Comparison of ENCODE assay signal across 22 mouse cellular contexts in the genomic region with DNA sequence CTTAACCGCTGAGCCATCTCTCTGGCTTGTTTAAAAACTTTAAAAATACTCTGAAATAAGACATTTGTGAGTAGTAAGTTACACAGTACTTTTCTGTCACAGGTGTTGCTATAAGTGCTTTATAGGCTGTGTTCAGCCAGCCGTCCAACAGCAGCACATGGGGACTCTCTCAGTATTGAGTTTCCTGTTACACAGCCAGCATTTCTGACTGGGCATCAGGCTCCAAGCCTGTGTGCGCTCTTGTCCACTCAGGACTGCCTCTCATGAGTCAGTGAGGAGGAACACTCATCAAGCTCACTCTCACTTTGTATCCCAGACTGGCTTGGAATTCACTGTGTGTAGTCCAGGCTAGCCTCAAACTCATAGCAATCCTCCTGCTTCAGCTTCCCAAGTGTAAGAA. TPM values are rescaled to one million over a fixed set of nuclear protein-coding genes. Genes with fewer than 3 reads are reported as not detected.
DNase-seq lines count a peak whose midpoint lies in the region; ATAC-seq and TF ChIP-seq lines count a peak whose summit lies in the region.
"Had no signal": no experiment of that assay in that cellular context is flagged by ENCODE, and none has a peak within 500 bp of the region (broad histone marks: within the 10 kb centered on the region; RNA-seq: fewer than 3 reads in every experiment).

No protein-coding gene starts in this region.

- no peak for ATAC-seq in midbrain, embryonic 11.5 days (ENCODE audit: low FRiP score)
- ATAC-seq in midbrain, embryonic 13.5 days = no peak
- ATAC-seq: activated CD4-positive, CD25-positive, alpha-beta regulatory T cell, adult 4 months; CD4-positive, CD25-positive, alpha-beta regulatory T cell, adult 4 months; Patski had no signal

- H3K27ac ChIP-seq in gastrocnemius, adult 2 months = peak overlapping the region; percentile 74
- no peak overlapping the region for H3K27ac ChIP-seq in midbrain, embryonic 11.5 days (ENCODE audit: low read depth, low read length)
- H3K27ac ChIP-seq in midbrain, embryonic 13.5 days = no peak overlapping the region

- H3K27me3 ChIP-seq in midbrain, embryonic 11.5 days (ENCODE audit: control insufficient read depth, insufficient read depth, low read length) = no peaks in the 10 kb centered on the region
- no peaks in the 10 kb centered on the region for H3K27me3 ChIP-seq in midbrain, embryonic 13.5 days
- H3K27me3 ChIP-seq: CH12.LX, Patski had no signal

- WGBS in midbrain, embryonic 11.5 days = 96% methylated on average over 3 of the region's 3 CpGs
- WGBS in midbrain, embryonic 13.5 days = 93% methylated on average over 3 of the region's 3 CpGs

- no peak for TF ChIP-seq CTCF in gastrocnemius, adult 2 months (IDR thresholded peaks at IDR 0.05)

- no peaks in the 10 kb centered on the region for H3K9me3 ChIP-seq in midbrain, embryonic 11.5 days (ENCODE audit: control insufficient read depth, low read length)
- H3K9me3 ChIP-seq in midbrain, embryonic 13.5 days = no peaks in the 10 kb centered on the region
- H3K9me3 ChIP-seq: G1E had no signal

- peak; percentile 65 for DNase-seq in gastrocnemius, adult 2 months
- DNase-seq in gastrocnemius, postnatal 25 days = no peak
- DNase-seq in midbrain, embryonic 11.5 days (ENCODE audit: low spot score, missing footprints) = peak; percentile 73
- DNase-seq in skeletal muscle tissue, adult 2 months (ENCODE audit: low read depth, low spot score) = peak; percentile 58
- DNase-seq in B cell, adult 2 months = no peak
- DNase-seq: adrenal gland, adult 2 months; adrenal gland, adult 8-10 months; adrenal gland, postnatal 10 days; adrenal gland, postnatal 14 days; adrenal gland, postnatal 25 days; adrenal gland, postnatal 36 days; cerebellum, adult 11 months; cerebellum, adult 11-12 months; cerebellum, adult 18-20 months; cerebellum, adult 2 months had no signal

- peaks cover 22% of the 10 kb centered on the region for H3K36me3 ChIP-seq in midbrain, embryonic 11.5 days (ENCODE audit: control insufficient read depth, insufficient read depth, low read length)
- H3K36me3 ChIP-seq in midbrain, embryonic 13.5 days = peaks cover 91% of the 10 kb centered on the region

- H3K9ac ChIP-seq in midbrain, embryonic 11.5 days (ENCODE audit: low read length) = no peak overlapping the region
- no peak overlapping the region for H3K9ac ChIP-seq in midbrain, embryonic 13.5 days (replicated peaks)

- H3K4me3 ChIP-seq in gastrocnemius, adult 2 months = no peak overlapping the region
- no peak overlapping the region for H3K4me3 ChIP-seq in midbrain, embryonic 11.5 days (ENCODE audit: low read depth, low read length)
- no peak overlapping the region for H3K4me3 ChIP-seq in midbrain, embryonic 13.5 days (replicated peaks)

- no peaks in the 10 kb centered on the region for H3K4me1 ChIP-seq in midbrain, embryonic 11.5 days (ENCODE audit: control insufficient read depth, insufficient read depth, low read length)
- 0 out of 2 replicates have a peak, but pooled peaks cover under 1% of the 10 kb centered on the region for H3K4me1 ChIP-seq in midbrain, embryonic 13.5 days (replicated peaks)

- no peak overlapping the region for H3K4me2 ChIP-seq in midbrain, embryonic 11.5 days
- no peak overlapping the region for H3K4me2 ChIP-seq in midbrain, embryonic 13.5 days (replicated peaks)

- intact Hi-C loops in gastrocnemius, adult 2 months (cut with DNase I) = no loop called here

RNA-seq across cellular contexts. Expression of a gene that starts 5.3 kb away (rescaled TPM):
- total RNA-seq in gastrocnemius, adult 2 months (2021) = 100 to 1,000 TPM; 393 to 462 TPM
- total RNA-seq in gastrocnemius, postnatal 25 days (2021) = 100 to 1,000 TPM; 308 to 367 TPM
- 0.10 and 0.14 TPM in 2 replicates for polyA plus RNA-seq in midbrain, embryonic 11.5 days (2014; fragmentation: Nextera tagmentation; extraction: Ambion mirVana)
- polyA plus RNA-seq in midbrain, embryonic 13.5 days (2015; fragmentation: Nextera tagmentation; extraction: Ambion mirVana) = 1.6 and 2.3 TPM in 2 replicates
- total RNA-seq: MEL had no signal

RNA-seq across cellular contexts. Expression of a gene that starts 18.6 kb away (rescaled TPM):
- 10 to 100 TPM in 1 of 2 experiments, 1 to 10 TPM in 1; 8.1 to 16.5 TPM for total RNA-seq in gastrocnemius, adult 2 months (2021)
- total RNA-seq in gastrocnemius, postnatal 25 days (2021) = 10 to 100 TPM; 11.4 to 15.1 TPM
- 3.6 and 5.7 TPM in 2 replicates for polyA plus RNA-seq in midbrain, embryonic 11.5 days (2014; fragmentation: Nextera tagmentation; extraction: Ambion mirVana)
- polyA plus RNA-seq in midbrain, embryonic 13.5 days (2015; fragmentation: Nextera tagmentation; extraction: Ambion mirVana) = 11.5 and 13.8 TPM in 2 replicates
- polyA plus RNA-seq: activated CD4-positive, CD25-positive, alpha-beta regulatory T cell, adult 4 months; CD4-positive, CD25-positive, alpha-beta regulatory T cell, adult 4 months had no signal

RNA-seq across cellular contexts. Expression of a gene that starts 26.1 kb away (rescaled TPM):
- total RNA-seq in gastrocnemius, adult 2 months (2021) = 10 to 100 TPM; 22.7 to 28.9 TPM
- total RNA-seq in gastrocnemius, postnatal 25 days (2021) = 10 to 100 TPM; 24.9 to 26.6 TPM
- polyA plus RNA-seq in midbrain, embryonic 11.5 days (2014; fragmentation: Nextera tagmentation; extraction: Ambion mirVana) = 68.8 and 74.8 TPM in 2 replicates
- polyA plus RNA-seq in midbrain, embryonic 13.5 days (2015; fragmentation: Nextera tagmentation; extraction: Ambion mirVana) = 54.3 and 56.2 TPM in 2 replicates

RNA-seq across cellular contexts. Expression of a gene that starts 38.2 kb away (rescaled TPM):
- total RNA-seq in gastrocnemius, adult 2 months (2021) = under 1 TPM; 0.17 to 0.23 TPM
- total RNA-seq in gastrocnemius, postnatal 25 days (2021) = under 1 TPM; 0.26 to 0.32 TPM
- 19.5 and 23.6 TPM in 2 replicates for polyA plus RNA-seq in midbrain, embryonic 11.5 days (2014; fragmentation: Nextera tagmentation; extraction: Ambion mirVana)
- 78.8 and 83.9 TPM in 2 replicates for polyA plus RNA-seq in midbrain, embryonic 13.5 days (2015; fragmentation: Nextera tagmentation; extraction: Ambion mirVana)
- total RNA-seq: MEL had no signal
- polyA plus RNA-seq: activated CD4-positive, CD25-positive, alpha-beta regulatory T cell, adult 4 months; CD4-positive, CD25-positive, alpha-beta regulatory T cell, adult 4 months had no signal

Comparison
In these comparisons a context has a peak if more than half of its experiments do, and no peak if none do; other contexts are left out.
1. DNase-seq: peak in gastrocnemius, adult 2 months (single experiment), midbrain, embryonic 11.5 days (single experiment) and skeletal muscle tissue, adult 2 months (single experiment); none in gastrocnemius, postnatal 25 days (single experiment) and B cell, adult 2 months (0 of 2).